ENCODE assay signal across 8 mouse cellular contexts in the genomic region with DNA sequence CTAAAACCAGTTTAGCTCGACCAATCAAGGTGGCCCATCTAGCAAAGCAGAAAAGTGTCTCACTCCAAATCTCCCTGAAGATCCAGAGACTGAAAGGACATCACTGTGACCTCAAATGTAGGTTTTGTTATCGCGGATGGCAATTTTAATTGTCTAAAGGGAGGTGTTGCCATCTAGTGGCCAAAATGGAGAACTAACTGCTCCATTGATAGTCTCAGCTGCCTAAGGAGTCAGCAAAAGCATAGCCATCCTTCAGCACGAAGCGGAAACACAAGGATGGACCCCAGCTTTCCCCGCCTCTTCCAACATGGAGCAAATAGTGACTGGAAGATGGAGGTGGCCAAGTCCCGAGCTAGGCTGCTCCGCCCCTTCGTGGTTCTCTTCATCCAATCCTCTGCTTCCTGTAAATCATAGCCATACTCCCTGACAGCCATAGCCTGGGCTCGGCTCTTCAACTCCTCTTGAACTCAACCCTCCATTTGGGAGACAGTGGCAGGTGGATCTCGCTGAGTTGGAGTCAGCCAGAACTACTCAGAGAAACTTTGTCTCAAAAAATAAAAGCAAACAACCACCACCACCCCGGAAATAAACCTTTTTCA. TPM values are rescaled to one million over a fixed set of nuclear protein-coding genes. Genes with fewer than 3 reads are reported as not detected.
A peak's percentile ranks its signal among the peaks of the same experiment; 100 is the strongest.
DNase-seq lines count a peak whose midpoint lies in the region; ATAC-seq and TF ChIP-seq lines count a peak whose summit lies in the region.

No protein-coding gene starts in this region.

- 33% methylated on average over 12 of the region's 12 CpGs for WGBS in hindbrain, embryonic 11.5 days
- WGBS in midbrain, embryonic 13.5 days = 32% methylated on average over 12 of the region's 12 CpGs

- H3K27me3 ChIP-seq in hindbrain, embryonic 11.5 days (ENCODE audit: control insufficient read depth, insufficient read depth, low read length) = no peaks in the 10 kb centered on the region
- peaks cover 50% of the 10 kb centered on the region for H3K27me3 ChIP-seq in midbrain, embryonic 13.5 days

- no peak for TF ChIP-seq POLR2A in cortical plate, adult 2 months (IDR thresholded peaks at IDR 0.05; ENCODE audit: extremely low read depth, insufficient read depth, low read length)

- peak; percentile 33 for DNase-seq in gastrocnemius, postnatal 10 days
- no peak for DNase-seq in gastrocnemius, adult 8-10 months (ENCODE audit: low spot score in 2 of 2)
- peak; percentile 81 for DNase-seq in ES-CJ7 (ENCODE audit: low read depth, low spot score)
- DNase-seq in hindbrain, embryonic 11.5 days (ENCODE audit: low spot score) = peak; percentile 73
- peak; percentile 38 to 43 for DNase-seq in left cerebral cortex, adult 2 months (ENCODE audit: extremely low spot score in 1 of 2, low spot score in 2 of 2)
- peak; percentile 53 for DNase-seq in yolk sac, embryonic 10.5 days (ENCODE audit: low spot score)

- intact Hi-C loops in left cerebral cortex, adult 2 months (cut with DNase I) = loop anchor here (5.0 kb wide), 2 partner anchors 211 to 226 kb away; no protein-coding TSS in a partner anchor

- H3K9ac ChIP-seq in hindbrain, embryonic 11.5 days (ENCODE audit: low read depth, low read length) = no peak overlapping the region
- no peak overlapping the region for H3K9ac ChIP-seq in midbrain, embryonic 13.5 days (replicated peaks)

- H3K4me3 ChIP-seq in cortical plate, adult 2 months (ENCODE audit: insufficient read depth, low read length) = no peak overlapping the region
- H3K4me3 ChIP-seq in hindbrain, embryonic 11.5 days (ENCODE audit: low read depth, low read length) = no peak overlapping the region
- H3K4me3 ChIP-seq in left cerebral cortex, adult 2 months = no peak overlapping the region
- no peak overlapping the region for H3K4me3 ChIP-seq in midbrain, embryonic 13.5 days (replicated peaks)

- H3K36me3 ChIP-seq in hindbrain, embryonic 11.5 days (ENCODE audit: control insufficient read depth, insufficient read depth, low read length) = no peaks in the 10 kb centered on the region
- no peaks in the 10 kb centered on the region for H3K36me3 ChIP-seq in midbrain, embryonic 13.5 days

- H3K9me3 ChIP-seq in hindbrain, embryonic 11.5 days (ENCODE audit: control insufficient read depth, low read length) = no peaks in the 10 kb centered on the region
- no peaks in the 10 kb centered on the region for H3K9me3 ChIP-seq in midbrain, embryonic 13.5 days

- peak; percentile 47 for ATAC-seq in hindbrain, embryonic 11.5 days (ENCODE audit: low FRiP score)
- peak; percentile 87 for ATAC-seq in midbrain, embryonic 13.5 days

- TF ChIP-seq CTCF in cortical plate, adult 2 months (IDR thresholded peaks at IDR 0.05; ENCODE audit: extremely low read depth, insufficient read depth, low read length) = peak; percentile 73
- TF ChIP-seq CTCF in left cerebral cortex, adult 2 months (IDR thresholded peaks at IDR 0.05) = peak; percentile 90

- no peaks in the 10 kb centered on the region for H3K4me1 ChIP-seq in cortical plate, adult 2 months (ENCODE audit: control insufficient read depth, insufficient read depth, low read length)
- H3K4me1 ChIP-seq in hindbrain, embryonic 11.5 days (replicated peaks; ENCODE audit: control insufficient read depth, insufficient read depth, low read length) = no peaks in the 10 kb centered on the region
- H3K4me1 ChIP-seq in midbrain, embryonic 13.5 days (replicated peaks) = no peaks in the 10 kb centered on the region

- no peak overlapping the region for H3K4me2 ChIP-seq in hindbrain, embryonic 11.5 days (replicated peaks; ENCODE audit: low read depth, low read length)
- no peak overlapping the region for H3K4me2 ChIP-seq in midbrain, embryonic 13.5 days (replicated peaks)

- H3K27ac ChIP-seq in cortical plate, adult 2 months (ENCODE audit: insufficient read depth, low read length) = no peak overlapping the region
- H3K27ac ChIP-seq in hindbrain, embryonic 11.5 days (ENCODE audit: low read depth, low read length) = no peak overlapping the region
- H3K27ac ChIP-seq in left cerebral cortex, adult 2 months = no peak overlapping the region
- no peak overlapping the region for H3K27ac ChIP-seq in midbrain, embryonic 13.5 days

RNA-seq across cellular contexts. Expression of a gene that starts 38.1 kb away (rescaled TPM):
- 10 to 100 TPM; 54.0 to 54.2 TPM for total RNA-seq in gastrocnemius, postnatal 10 days (2021)
- 100 to 1,000 TPM in 2 of 4 experiments, 10 to 100 TPM in 2; 85.3 to 139 (median 108) TPM for total RNA-seq in gastrocnemius, adult 8-10 months (2022)
- 19.2 and 21.8 TPM in 2 replicates for polyA plus RNA-seq in cortical plate, adult 2 months (2012; rRNA removed)
- 9.6 and 10.8 TPM in 2 replicates for polyA plus RNA-seq in hindbrain, embryonic 11.5 days (2014; fragmentation: Nextera tagmentation; extraction: Ambion mirVana)
- total RNA-seq in left cerebral cortex, adult 2 months (2021) = 10 to 100 TPM; 13.6 to 15.1 TPM
- 1.5 and 2.3 TPM in 2 replicates for polyA plus RNA-seq in midbrain, embryonic 13.5 days (2015; fragmentation: Nextera tagmentation; extraction: Ambion mirVana)

Comparison
In these comparisons a context has a peak if more than half of its experiments do, and no peak if none do; other contexts are left out.
1. DNase-seq: peak in gastrocnemius, postnatal 10 days (single experiment), ES-CJ7 (single experiment), hindbrain, embryonic 11.5 days (single experiment), left cerebral cortex, adult 2 months (2 of 2) and yolk sac, embryonic 10.5 days (single experiment); none in gastrocnemius, adult 8-10 months (0 of 2).